Mouse (Mus musculus) CD4-positive, CD25-positive, alpha-beta regulatory T cell, adult 4 months (primary cell): Measurements from ENCODE around the gene Eps15l1. TPM values are rescaled to one million over a fixed set of nuclear protein-coding genes. Genes with fewer than 3 reads are reported as not detected.
A peak's percentile ranks its signal among the peaks of the same experiment; 100 is the strongest.

Experiments
- ATAC-seq: one replicate; pipeline ENCODE4 v1.8.0; 2017
- polyA plus RNA-seq, 2 experiments: library from polyadenylated mRNA; unstranded; fragments of 100-300 nt; shearing (Covaris generic); gene quantifications; one replicate each; pipeline ENCODE4 v1.2.1; 2017

Gene Eps15l1
- polyA plus RNA-seq, 2 experiments from 2014 or later: 55.3 to 76.0 TPM

DNA sequence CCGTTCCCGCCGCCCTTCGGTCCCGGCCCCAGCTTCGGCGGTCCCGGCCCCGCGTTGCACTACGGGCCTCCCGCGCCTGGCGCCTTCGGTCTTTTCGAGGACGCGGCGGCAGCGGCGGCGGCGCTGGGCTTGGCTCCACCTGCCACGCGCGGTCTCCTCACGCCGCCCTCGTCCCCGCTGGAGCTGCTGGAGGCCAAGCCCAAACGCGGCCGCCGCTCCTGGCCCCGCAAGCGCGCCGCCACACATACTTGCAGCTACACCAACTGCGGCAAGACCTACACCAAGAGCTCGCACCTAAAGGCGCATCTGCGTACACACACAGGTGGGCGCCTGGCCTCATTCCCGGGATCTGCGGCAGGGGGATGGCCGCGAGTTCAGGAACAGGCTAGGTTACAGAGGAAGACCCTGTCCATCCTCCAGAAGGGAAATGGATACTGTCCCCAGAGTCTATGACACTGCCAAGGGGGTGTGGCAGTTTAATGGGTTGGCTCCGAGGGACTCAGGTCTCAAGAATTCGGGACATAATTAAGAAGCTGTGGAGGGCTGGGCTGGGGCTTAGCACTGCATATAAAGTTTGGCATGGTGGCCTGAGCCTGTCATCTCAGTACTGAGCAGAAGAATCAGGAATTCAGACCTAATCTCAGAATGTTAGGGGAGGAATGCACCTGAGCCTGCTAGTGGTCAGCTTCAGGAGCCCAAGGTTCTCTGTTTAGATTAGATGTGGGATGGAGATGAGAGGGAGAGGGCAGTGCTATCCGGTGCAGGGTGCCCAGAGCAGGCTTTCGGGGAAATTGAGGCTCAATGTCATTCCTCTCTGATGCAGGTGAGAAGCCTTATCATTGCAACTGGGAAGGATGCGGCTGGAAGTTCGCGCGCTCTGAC, 101.1 kb downstream of the Eps15l1 start:
- no peak for ATAC-seq

DNA sequence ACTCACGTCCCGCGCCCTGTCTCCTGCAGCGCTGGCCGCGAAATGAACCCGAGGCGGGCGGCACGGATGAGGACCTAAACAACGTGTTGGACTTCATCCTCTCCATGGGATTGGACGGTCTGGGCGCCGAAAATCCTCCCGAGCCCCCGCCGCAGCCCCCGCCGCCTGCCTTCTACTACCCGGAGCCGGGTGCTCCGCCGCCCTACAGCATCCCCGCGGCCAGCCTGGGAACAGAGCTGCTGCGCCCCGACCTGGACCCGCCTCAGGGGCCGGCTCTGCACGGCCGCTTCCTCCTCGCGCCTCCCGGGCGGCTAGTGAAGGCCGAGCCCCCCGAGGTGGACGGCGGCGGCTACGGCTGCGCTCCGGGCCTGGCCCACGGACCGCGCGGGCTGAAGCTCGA, 101.9 kb downstream of the Eps15l1 start:
- no peak for ATAC-seq

DNA sequence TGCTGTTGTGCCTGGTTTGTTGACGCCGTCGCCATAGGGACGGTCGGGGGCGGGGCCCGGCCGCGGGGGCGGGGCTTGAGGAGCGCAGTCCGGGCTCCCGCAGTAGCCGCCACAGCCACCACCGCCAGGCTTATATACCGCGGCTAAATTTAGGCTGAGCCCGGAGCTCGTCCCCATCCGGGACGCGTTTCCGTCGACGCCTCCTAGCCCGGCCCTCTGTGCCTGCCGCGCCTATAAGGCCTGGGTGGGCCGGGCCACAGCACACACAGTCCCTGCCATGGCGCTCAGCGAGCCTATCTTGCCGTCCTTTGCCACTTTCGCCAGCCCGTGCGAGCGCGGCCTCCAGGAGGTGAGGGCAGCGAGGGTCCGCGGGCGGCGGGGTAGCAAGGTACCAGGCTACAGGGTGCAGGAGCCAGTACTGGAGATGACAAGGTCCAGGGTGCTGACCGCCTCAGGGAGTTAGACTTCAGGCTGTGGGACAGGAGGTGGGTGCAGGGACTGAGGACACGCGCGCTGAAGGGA, 102.4 kb downstream of the Eps15l1 start, which contains the start of gene Klf2:
Gene Klf2, plus strand, starts transcription at position 233 of the 522 bp plus-strand sequence.
- peak; percentile 83 for ATAC-seq

DNA sequence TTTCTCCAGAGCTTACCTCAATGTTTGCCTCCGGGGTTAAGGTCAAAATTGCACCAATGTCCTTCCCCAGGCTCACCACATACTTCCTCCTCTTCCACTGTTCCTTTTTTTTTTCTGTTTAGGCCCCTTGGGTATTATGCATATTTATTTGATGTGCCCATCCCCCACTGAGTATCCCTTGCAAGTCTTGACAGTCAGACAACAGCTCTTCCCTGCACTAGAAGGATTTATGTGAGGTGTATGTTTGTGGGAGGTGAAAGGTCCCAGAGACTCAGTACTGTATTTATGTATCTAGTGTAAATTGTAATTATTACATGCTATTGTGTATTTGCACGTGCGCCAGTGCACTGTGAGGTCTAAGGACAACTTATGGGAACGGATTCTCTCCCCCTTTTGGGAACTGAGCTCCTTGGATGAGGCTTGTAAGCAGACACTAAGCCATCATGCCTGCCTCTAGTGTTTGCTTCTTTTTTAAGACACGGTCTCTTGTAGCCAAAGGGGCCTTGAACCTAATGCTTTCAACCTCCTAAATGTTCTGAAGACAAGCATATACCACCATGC, 103.4 kb downstream of the Eps15l1 start:
- no peak for ATAC-seq

DNA sequence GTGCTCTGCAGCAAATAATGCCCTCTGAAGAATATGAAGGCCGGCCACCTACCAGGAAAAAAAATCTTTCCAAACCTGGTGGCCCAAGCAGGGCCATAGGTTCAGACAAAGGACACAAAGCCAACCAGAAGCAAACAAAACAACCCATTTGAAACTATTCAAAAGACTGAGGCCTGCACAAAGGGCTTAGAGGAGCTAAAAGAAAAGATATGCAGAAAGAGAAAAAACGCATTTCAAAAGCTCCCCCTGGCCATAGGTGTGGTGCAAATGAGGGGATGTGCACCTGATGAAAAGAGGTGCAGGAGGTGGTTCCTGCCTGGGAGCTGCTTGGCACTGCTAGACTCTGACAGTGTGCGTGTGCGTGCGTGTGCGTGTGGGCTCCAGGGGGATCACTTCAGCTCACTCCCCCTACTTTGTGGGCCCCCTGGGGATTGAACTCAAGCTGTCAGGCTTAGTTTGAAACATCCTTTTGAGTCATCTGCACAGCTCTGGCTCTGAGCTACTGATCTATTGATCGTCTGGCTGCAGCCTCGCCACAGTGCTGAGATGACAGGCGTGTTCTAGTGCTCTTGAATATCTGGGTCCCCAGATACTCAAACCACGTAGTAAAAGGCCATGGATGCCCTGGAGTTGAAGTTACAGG, 105.1 kb downstream of the Eps15l1 start:
- ATAC-seq: no peak

DNA sequence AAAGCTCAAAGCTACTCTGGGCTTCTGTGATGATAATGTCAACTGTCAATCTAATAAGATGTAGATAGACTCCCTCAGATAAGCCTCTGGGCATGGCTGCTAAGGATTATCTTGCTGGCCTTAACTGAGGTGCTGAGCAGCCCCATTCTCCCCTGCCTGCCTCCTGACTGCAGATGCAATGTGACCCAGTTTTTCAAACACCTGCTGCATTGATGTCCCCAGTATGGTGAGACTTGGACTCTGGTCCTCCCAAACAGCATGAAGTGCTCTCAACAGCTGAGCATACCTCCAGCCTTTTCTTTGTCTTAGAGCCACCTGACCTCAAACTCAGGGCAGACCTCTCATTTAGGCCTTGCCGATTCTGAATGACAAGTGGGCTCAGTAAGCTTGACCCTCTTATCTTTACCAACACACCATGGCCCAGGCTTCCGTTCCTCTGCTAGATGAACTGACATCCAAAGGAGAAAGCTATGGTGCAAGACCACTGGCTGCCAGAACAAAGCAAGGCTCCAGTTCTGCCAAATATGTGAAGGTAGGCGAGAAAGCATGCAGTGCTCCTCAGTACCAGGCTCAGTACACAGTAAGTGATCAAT, 108.2 kb downstream of the Eps15l1 start:
- no peak for ATAC-seq

DNA sequence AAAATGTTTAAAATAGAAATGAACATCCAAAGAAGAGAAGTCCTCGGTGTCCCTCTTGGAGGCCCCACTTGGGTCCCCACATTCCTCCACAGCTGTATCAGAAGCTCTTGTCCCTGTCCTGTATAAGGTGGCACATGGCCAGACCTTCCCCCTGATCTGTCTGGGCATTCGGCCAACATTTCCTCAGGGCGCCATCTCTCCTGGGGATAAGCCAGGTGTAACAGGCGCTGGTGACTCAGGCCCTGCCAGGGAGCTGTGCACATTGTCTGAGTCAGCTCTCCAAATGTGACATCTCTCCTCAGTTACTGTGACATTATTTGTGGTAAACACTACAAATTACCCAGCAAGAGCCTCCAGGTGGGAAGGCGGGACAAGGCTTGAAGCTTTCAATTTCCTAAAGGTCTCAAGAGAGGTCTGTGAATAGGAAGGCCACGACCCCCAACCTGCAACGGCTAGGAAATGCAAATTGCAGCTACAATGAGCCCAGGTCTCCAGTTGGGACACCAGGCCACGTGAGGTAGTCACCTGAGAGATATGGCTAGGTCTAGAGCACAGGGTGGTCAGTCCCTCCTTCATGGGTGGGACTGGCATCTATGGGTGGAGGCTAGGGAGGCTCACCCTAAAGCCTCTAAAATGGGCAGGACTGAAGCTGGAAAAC, 110.3 kb downstream of the Eps15l1 start:
- no peak for ATAC-seq

DNA sequence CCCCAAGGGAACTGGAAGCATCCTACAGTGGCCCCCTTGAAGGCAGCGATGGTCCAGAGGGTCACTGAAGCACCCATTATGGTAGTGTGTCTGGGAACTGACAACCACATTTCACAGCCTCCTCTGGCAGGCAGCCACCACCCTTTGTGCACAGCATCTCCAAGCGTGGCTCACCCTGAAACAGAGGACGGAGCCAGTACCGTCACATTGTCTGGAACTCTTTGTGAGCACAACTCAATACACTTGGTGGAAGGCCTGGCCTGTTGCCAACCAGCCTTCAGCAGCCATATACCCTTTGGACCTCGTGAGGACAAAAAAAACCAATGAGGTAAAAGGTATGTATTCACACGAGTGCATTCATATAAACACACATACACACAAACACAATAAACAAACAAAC, 113.0 kb downstream of the Eps15l1 start:
- no peak for ATAC-seq

DNA sequence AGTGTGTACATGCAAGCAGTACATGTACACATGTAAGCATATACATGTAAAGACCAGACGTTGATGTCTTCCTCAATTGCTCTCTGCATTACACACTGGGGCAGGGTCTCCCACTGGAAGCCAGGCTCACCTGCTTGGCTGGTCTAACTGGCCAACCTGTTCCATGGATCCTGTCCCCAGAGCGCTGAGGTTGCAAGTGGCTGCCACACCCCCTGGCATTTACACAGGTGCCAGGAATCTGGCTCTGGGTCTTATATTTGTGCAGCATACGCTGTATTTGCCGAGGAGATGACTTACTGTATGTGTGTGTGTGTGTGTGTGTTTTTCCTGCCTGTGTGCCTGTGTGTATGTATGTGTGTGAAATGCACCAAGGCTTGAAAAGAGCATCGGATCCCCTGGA, 114.3 kb downstream of the Eps15l1 start:
- ATAC-seq: no peak

DNA sequence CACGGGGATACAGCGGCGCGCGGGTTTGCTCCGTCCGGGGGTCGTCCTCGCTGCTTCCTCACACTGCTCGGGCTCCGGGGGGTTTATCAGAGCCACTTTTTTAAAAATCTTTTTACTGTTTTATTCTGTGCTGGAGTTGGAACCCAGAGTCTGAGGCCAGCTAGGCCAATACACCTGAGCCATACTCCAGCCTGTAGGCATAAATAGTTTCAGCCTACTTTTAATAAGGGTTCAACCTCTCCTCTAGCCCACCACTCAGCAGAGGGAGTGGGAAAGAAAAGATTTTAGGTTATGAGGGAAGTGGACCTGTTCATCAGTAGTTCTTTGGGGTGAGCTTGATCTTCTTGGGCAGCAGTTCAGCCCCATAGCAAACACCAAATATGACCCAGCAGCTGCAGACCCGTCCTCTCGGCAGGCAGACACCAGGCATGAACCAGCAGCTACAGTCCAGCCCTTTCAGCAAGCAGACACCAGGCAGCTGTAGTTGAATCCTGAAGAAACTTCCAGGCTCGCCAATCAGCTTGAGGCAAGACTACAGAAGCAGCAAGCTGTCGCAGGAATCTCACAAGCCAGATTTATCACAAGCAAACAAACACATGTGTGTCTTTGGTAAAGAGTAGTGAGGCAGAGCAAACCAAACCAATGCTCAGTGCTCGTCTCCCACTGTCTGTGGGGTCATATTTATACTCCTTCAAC, 115.9 kb downstream of the Eps15l1 start, which contains the start of gene Gm10282:
Gene Gm10282, minus strand, starts transcription at position 51 of the 696 bp plus-strand sequence.
- no peak for ATAC-seq

DNA sequence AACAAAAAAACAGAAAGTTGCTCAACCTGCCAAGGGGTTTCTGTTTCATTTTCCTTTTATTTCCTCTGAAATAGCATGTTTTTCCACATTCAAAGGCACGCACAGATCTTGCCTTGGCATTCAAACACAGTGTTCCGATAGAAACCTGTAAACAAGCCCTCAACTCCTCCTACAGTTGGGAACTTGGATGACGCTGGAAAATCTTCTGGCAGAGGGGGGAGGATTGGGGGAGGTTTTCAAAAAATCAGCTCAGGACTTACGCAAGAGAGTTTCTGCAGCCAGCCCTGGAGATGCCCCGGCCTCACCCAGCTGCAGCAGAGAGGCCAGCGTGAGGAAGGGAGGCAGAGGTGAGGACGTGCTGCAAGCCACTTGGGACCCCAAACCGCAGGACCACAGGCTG, 117.6 kb downstream of the Eps15l1 start:
- peak; percentile 73 for ATAC-seq

DNA sequence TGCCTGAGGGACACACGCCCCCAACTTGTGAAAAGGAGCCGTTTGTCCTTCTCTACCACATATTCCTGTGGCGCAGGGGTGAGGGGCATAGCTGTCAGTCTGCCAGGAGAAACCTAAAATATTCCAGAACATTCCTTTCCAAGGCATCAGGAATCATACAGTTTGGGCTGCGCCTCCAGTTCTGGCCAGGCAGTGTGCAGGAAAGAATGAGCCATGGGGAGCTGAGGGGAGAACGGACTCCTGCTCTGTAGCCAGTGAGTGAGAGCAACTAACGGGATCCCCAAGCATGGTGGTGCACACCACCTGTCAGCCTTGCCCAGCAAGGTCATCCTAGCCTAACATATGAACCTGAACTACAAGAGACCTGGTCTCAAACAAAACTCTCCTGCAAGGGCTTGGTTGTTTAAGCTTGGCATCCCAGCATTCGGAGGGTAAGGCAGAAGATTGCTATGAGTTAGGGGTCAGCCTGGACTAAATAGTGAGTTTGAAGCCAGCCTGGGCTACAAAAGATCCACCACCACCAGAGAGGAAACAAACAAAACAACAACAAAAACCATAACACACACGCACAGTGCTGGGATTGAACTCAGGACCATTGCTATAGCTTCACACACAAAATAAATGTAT, 118.2 kb downstream of the Eps15l1 start:
- no peak for ATAC-seq

DNA sequence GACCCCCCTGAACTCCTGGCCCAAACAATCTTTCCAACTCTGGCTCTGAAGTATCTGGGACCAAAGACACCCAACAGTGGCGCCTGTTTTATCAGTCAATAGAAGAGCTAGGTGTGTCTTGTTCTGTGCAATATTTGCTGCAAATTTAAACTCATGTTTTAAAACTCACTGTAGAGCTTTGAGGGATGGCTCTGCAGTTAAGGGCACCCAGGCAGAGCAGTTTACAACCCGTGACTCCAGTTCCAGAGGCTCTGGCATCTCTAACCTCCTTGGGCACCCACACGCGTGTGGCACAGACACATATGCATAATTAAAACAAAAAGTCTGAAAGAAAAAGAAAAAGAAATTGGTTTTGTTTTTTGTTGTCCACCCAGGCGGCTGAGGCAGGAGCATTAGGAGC, 119.8 kb downstream of the Eps15l1 start:
- ATAC-seq: no peak

DNA sequence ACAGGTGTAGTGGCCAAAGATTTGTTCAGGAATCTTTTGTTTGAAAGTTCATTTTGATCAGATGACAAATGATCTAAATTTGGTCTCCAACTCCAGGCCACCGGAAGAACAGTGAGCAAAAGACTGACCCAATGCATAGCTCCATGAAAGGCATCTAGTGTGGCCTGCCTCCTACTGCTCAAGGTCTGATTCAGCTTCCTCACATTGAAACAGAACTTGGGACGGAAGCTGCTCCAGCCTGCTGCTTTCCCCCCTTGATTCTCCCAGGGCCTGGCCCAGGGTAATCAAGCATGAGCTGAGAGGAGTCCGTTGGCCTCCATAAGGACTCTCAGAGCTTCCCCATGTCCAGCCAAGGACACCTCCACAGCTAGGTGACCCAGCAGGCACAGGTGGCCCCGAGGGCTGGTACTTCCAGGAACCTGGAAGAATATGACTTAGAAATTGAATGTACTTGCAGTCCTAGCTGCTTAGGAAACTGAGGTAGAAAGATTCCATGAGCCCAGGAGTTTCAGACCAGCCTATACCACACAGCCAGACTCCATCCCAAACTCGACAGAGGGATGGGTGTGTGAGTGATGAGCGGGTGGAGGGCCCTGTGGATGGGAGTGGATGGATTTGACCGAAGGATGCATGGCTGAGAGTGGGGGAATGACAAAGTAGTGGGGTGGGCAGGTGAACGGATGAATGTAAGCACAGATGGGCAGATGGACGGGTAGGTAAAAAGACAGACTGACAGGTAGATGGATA, 120.4 kb downstream of the Eps15l1 start:
- ATAC-seq: no peak

DNA sequence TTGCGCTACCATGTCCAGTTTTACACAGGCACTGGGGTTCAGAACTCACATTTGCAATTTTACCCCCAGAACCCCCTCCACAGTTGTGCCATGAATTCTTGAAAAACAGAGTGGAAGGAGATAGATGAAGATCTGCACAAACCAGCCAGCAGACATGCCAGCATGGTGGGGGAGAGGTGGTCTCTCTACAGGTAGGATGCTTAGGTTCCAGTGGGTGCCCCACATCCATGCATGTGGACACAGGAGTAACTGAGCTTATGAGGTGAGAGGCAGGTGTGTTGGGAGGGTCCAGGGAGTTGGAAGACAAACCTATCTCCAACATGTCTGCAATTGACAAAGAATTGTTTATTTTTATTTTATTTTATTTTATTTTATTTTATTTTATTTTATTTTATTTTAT, 122.3 kb downstream of the Eps15l1 start:
- no peak for ATAC-seq

DNA sequence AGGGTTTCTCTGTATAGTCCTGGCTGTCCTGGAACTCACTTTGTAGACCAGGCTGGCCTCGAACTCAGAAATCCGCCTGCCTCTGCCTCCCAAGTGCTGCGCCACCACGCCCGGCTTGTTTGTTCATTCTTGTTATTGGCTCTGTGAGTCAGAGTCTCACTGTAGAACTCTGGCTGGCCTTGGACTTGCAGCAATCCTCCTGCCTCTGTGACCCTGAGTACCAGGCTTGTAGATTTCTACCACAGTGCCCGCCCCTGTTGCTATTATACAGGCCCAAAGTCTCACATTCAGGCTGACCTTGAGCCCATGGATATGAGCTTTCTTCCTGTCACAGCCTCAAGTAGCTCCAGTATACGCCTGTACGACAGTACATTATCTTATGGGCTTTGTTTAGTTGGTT, 124.7 kb downstream of the Eps15l1 start:
- ATAC-seq: no peak

DNA sequence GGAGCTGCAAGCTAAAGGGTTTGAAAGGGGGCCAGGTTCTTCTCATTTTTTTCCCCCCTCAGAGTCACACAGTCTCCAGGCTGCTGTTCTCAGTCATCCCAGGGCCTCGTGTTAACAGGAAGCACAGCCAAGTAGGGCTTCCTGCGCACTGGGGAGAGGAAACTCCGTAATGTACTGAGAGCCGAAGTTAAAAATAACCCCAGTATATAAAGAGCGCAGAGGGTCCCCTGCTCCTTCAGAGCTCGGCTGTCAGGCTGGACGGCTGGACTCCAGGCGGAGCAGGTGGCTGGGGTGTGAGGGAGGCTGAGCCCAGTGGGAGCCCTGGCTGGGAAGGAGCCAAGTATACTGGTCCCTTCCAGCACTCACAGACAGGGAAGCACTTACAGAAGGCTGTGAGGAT, 125.6 kb downstream of the Eps15l1 start:
- peak; percentile 96 for ATAC-seq

DNA sequence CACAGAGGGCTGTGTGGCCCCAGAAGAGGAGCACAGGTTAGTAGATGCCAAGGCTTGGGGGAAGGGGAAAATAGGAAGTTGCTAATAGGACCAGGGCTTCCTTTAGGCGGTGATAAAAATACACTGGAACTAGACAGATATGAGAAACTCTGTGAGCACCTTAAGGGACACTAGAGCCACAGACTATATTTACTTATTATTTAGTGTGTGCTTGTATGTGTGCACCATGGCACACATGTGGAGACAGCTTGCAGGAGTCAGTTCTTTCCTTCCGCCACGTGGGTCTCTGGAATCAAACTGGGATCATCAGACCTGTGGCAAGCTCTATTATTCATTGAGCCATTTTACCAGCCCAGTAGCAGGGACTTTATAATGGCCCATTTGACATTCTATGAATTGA, 126.1 kb downstream of the Eps15l1 start:
- ATAC-seq: no peak

DNA sequence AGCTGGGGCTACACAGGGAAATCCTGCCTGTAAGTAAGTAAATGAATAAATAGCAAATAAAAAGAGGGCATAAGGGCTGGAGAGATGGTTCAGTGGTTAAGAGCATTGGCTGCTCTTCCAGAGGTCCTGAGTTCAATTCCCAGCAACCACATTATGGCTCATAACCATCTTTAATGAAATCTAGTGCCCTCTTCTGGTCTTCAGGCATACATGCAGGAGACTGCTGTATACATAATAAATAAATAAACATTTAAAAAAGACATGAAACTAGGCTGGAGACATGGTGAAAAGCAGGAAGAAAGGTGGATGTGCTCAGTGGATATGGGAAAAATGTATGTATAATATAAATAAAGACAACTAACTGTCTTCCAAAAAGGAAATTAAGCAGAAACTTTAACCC, 128.0 kb downstream of the Eps15l1 start:
- no peak for ATAC-seq

DNA sequence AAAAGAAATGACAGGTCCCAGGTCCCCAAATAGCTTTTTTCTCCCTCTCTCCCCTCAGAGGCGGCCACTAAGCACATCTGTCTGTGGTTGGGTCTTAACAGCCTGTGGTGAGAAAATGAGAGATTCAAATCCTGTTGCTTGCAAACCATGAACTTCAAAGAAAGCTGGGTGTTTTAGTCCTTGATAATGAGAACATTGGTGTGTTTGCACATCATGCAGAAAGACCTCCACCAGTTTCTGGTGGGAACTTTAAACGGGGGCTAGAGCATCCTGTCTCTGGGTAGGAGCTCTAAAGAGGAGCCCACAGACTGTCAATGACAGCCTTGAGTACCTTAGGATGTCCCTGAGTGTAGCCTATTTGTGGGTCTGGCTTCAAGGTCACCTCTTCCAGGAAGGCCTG, 130.2 kb downstream of the Eps15l1 start:
- peak; percentile 40 for ATAC-seq
